Mouse (Mus musculus) hematopoietic multipotent progenitor cell, adult 10-12 weeks (in vitro differentiated cells): ENCODE results near the gene Ly6g5c. TPM values are rescaled to one million over a fixed set of nuclear protein-coding genes. Genes with fewer than 3 reads are reported as not detected.

Experiments used
- polyA plus RNA-seq: library from polyadenylated mRNA; stranded (reverse); fragments of >175 nt; gene quantifications from 2 replicates; pipeline ENCODE4 v1.2.3, GENCODE M21; 2012; ENCODE audit warnings: low replicate concordance

Gene Ly6g5c
- not detected in 2 replicates for polyA plus RNA-seq

DNA sequence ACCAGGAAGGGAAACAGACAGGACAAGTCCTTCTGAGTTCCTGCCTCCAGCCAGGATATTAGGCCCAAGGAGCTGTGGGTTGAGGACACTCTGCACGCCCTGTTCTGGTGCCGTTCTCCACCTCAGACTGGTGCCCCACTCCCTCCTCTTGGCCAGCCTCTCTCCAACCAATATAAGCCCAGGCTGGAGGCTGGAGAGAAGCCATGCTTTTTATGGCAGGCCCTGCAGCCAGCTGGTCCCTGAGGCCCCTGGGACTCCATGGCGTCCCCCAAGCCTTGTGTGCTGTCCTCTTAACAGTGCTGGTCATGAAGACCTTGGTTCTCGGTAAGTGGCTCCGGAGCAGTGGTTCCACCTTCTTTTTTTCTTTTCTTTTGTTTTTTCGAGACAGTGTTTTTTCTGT is at the start of gene Ly6g5c:
Ly6g5c (plus strand) TSS at position 183 of the 400 bp plus-strand sequence.

DNA sequence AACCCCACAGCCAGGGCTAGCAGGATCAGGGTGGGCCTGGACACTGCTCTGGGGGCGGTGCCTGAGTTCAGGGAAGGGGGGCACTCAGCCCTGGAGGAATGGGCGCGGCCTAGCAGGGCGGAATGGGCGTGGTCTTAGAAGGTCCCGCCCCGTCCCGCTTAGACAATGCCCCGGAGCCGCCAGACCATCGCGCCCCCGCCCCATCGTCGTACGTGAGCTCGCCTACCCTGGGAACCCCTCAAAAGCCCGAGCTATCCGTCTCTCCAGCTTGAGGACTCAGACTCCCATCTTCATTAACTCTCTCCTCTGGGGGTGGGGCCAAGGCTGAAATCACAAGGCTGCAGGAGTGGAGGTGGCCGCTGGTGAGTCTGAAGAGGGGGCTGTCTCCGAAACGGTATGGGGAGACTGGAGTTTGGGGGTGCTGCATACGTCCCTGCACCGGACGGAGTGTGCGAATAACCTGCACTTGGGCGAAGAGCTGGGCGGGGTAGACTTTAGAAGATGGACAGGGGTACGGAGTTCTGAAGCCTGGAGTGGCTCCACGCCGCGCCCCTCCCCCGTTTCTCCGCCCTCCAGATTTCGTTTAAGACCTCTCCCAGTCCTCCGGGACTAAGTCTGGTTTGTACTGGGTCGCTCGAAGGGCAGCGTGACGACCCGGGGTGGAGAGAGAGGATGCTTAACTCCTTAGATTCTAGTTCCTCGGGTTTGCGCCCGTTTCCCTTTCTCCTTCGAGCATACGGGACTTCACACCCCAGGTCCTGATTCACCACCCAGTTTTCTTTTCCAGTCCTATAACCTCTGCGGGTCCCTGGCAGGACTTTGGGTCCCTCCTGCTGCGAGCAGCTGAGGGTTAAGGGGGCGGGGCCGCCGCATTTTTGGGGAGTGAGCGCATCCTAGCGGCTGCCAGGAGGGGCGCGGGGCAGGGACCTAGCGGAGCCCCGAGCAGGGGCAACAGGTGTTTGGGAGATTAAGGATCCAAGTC is 48.9 kb upstream of the Ly6g5c start, which contains the start of gene Ddah2:
Ddah2 (plus strand) TSS at position 125 of the 982 bp plus-strand sequence.

DNA sequence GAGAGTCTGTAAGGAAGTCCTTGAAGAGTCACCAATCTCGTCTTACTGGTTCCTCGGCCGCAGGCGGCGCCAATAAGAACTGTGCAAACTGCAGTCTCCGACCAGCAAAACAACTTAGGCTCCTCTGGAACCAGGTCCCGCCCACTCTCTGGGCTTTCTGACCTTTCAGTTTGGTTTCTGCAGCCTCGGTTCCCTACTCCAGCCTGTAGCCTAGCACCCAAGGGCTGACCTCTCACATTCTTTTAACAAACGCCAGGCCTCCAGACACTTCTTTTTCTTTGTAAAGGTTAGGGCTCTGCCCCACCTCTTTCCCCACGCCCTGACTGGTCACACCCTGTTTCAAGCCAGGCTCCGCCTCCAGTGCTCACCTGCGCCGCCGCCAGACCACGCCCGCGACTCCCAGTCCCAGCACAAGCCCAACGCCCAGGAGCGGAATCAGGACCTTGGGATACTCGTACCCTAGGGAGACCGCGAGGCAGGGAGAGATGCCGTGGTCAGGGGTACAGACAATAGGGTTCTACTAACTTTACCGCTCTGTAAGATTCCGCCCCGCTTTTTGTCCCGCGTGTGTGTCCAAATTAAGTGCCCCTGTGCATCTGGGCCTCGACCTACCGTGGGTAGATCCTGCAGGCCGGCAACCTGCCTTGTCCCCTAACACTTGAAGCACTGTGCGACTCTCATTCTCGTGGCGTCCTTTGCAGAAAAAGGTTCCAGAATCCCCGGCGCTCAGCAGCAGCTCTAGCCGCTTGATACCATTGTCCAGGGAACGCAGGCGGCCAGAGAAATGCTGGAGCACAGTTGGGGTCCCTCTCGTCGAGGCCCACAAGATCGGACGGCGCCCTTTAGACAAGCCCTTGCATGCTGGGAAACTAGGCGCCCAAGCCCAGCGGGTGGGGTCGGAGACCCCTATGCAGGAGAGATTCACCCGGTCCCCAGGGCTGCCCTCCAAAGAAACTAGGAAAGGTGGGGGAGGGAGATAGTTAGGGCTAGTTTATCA is 42.8 kb upstream of the Ly6g5c start, which contains the start of gene Ly6g6c:
Ly6g6c (plus strand) TSS at position 438 of the 997 bp plus-strand sequence.

DNA sequence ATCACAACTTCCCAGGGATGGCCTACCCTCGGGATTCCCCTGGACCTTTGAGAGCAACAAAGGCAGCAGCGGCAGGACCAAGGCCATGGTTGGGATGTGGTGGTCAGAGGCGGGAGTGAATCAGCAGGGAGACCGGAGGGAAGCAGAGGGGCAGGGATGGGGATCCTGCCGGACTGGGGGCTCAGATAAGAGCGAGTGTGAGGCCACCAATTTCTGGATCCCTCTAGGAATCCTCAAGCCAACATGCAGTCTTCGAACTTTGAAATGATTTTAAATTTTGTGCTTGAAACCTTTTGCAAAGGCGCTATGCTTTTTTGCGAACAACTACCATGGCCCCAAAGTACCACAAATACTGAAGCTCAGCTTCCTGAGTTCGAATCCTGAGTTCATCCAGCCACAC is 42.0 kb upstream of the Ly6g5c start, which contains the start of gene Mpig6b:
Mpig6b (minus strand) TSS at position 101 of the 400 bp plus-strand sequence.

DNA sequence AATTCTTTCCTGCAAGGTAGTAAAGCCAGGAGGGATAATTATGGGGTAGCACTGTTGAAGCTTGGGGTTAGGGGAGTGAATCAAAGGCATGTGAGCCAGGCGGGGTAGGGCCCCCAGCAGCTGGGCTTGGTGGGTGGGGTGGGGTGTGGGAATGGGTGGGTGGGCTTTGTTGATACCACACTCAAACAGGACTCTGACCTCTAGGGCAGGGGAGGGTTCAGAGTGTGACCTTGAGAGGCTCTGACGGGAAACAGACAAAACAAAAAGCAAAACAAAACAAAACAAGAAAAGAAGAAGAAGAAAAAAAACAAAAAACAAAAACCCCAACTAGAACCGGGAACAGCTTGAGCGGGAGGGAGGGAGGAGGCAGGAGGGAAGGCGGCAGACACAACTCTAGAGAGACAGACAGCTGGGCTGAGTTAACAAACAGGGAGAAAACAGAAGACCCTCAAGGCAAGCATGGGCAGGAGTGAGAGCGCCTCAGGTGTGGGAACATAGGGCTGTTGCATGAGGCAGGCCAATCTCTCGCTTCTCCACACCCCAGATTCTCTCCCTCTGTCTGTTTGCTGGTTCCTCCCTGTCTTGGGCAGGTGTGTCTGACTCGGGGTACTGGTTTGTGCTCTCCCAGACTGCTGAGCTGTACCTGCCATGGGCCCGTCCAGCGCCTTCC is 31.4 kb upstream of the Ly6g5c start, which contains the start of gene Ly6g6e:
Ly6g6e (plus strand) TSS at position 396 of the 670 bp plus-strand sequence.

DNA sequence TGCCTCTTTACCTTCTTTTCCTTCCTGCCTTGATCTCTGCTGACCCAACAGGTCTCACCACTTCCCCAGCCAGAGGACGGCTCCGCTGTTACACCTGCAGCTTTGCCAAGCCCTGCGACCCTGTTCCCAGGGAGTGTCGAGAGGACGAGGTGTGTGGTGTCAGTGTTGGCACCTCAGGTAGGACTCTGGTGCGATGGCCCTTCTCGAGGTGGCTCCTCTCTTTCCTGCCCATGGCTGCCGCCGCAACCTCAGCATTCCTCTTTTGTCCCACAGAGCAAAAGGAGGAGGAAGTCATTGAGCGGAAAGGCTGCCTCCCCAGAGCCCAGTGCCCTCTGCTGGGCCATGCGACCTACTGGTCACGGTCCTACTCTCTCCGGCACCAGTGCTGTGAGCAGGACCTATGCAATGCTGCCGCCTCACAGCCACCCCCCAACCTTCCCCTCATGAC is 30.3 kb upstream of the Ly6g5c start, which contains the start of gene Ly6g6d:
Ly6g6d (minus strand) TSS at position 280 of the 448 bp plus-strand sequence.

DNA sequence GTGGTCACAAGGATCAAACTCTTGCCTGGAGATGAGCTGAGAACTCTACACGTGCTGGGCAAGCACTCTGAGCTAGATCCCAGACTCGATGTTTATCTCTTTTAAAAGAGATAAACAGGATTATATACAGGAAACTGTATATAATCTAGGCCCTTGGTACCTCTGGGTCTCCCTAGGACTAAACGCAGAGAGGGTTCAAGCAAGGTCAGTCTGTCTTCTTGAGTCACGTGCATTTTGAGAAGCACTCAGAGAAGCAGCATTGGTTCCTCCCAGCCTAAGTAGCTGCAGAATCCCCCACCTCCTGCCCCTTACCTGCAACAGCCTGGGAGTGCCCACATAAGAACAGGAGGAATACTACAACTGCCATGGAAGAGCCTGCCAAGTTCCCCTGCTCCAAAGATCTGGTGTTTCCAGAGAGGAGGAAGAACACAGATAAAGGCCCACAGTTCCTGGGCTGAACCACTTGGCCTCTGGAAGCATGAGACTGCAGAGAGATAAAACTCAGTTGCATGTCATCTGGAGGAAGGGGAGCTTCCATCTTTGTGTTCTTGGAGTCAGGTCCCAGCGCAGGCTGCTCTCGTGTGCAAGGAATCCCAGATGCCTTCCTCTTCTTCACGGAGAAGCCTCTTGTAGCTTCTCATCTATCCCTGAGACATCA is 22.7 kb upstream of the Ly6g5c start, which contains the start of gene Ly6g6f:
Ly6g6f (minus strand) TSS at position 403 of the 658 bp plus-strand sequence.

DNA sequence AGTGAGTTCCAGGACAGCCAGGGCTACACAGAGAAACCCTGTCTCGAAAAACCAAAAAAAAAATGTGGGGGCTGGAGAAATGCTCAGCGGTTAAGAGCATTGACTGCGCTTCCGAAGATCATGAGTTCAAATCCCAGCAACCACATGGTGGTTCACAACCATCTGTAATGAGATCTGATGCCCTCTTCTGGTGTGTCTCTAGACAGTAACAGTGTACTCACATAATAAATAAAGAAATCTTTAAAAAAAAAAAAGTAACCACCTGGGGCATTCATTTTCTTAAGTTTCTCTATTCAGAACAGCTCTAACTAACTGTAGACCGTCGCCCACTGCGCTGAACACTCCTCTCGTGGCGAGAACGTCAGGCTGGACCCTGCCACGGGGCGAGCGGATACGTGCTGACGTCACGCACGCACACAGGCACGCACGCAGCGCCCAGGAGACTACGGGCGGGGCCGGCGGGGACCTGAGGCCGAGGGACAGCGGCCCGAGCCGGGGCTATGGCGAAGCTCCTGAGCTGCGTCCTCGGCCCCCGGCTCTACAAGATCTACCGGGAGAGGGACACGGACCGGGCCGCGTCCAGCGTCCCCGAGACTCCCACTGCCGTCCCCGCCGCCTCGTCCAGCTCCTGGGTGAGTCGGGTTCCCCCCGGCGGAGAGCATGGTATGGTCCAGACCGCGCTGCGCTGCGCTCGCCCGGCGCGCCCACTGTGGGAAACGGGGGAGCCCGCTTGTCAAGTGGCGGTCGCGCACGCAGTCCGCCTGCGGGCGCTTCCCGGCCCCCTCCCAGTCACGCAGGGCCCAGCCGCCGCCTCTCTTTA is 19.0 kb upstream of the Ly6g5c start, which contains the start of gene Abhd16a:
Abhd16a (plus strand) TSS at position 439 of the 820 bp plus-strand sequence.

DNA sequence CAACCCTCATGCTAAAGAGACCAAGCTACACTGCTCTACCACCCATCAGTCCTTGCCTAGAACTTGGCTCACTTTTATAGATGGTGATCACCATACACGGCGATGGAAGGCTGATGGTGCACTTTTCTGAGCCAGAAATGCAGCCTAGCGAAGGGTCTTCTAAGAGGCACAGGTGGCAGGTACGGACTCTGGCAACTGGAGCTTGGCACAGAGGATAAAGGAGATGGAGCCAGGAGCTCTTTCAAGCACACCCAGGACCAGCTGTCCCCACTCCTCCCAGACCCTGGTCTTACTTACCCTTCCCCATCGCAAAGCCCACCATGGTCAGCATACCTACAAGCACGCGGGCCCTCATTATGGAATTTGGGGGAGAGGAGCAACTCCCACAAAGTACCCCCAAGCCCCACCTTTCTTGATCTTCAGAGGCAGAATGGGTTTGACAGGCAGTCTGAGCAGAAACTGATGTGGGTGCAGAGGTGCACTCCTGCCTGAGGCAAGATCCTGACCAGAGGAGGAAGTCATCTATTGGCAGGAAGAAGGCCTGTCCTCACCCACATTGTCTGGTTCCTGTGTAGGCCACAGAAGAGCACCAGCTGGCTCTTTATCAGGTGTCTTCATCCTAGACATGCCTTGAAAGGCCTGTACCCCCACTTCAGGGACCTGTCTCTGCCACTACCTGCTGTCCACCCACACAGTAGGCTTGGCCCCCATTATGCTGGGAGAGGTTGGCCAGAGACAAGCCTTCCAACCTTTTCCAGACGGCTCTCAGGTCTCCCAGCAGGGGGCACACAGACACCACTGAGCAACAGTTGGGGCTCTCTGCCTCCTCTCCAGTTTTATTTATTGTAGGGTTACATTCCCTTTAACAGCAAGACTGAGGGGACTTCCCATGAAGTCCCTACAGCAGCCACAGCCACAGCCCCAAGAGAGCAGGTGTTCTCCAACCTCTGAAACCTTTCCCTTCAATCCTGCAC is 7.3 kb downstream of the Ly6g5c start, which contains the start of gene Ly6g5b:
Ly6g5b (minus strand) TSS at position 383 of the 974 bp plus-strand sequence.

DNA sequence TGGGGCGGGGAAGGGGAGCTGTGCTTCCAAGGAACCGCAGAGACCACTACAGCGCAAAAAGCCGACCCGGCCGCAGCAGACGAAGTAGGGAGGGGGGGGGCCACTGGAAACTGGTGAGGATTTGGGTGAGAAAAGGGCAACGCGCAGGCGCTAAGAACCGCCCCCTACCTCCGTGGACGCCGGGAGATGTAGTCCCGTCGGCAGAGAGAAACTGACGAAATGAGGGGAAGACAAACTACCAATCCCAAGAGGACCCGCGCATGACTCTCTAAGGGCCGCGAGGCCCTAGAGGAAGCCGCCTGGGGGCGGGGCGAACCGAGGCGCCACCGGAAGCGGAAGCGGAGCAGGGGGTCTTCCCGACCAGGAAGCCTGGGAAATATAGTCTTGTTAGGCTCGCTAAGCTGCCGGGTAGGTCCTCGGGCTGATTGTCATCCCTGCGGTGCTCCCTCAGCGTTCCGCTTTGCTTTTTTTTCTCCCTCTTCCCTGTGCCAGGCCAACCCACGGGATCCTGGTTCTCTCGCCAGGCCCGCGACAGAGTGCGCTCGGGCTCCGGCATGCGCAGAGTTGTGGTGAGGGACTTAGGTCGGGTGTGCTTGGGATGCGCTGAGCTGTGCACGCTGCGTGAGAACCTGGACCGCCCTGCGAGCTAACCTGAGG is 13.2 kb downstream of the Ly6g5c start, which contains the start of gene Gpank1:
Gpank1 (plus strand) TSS at position 313 of the 657 bp plus-strand sequence.

DNA sequence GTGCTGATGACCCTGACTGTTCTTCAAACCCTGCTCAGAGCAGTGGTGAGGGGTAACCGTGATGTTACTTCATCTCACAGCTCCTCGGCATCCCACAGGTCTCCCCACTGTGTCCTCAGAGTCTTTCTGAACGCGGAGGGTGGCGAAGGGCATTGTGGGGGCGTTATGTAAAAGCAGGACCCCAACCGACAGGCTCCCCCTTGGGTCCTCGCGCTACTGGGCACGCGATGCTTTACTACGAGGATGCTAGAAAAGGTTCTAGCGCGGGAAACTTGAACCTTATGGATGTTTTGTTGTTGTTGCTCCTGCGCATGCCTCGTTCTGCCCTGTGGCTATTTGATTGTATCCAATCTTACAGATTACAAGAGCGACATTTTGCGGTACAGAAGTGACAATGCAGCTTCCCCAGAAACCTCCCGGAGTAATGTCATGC is 13.8 kb downstream of the Ly6g5c start, which contains the start of gene Csnk2b:
Csnk2b (minus strand) TSS at position 183 of the 433 bp plus-strand sequence.

DNA sequence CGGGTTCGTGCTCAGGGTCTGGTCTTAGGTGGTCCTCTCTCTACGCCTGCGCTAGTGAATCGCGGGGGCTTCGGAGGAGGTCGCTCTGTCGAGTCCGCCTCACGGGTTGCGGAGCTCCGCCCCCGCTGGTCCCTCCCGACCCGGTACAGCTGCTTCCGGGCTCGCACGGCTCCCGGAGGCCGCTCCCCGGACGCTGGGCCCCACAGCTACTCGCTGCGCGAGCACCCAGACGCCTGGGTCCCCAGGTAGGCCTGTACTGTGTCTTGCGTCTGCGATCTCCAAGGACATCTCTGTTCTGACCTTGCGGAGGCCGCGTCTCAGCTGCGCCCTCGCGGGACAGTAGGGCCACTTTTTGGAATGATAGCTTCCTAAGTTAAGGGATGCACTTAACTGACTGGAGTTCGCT is 18.1 kb downstream of the Ly6g5c start, which contains the start of gene D17H6S53E:
D17H6S53E (plus strand) TSS at position 168 of the 406 bp plus-strand sequence.

DNA sequence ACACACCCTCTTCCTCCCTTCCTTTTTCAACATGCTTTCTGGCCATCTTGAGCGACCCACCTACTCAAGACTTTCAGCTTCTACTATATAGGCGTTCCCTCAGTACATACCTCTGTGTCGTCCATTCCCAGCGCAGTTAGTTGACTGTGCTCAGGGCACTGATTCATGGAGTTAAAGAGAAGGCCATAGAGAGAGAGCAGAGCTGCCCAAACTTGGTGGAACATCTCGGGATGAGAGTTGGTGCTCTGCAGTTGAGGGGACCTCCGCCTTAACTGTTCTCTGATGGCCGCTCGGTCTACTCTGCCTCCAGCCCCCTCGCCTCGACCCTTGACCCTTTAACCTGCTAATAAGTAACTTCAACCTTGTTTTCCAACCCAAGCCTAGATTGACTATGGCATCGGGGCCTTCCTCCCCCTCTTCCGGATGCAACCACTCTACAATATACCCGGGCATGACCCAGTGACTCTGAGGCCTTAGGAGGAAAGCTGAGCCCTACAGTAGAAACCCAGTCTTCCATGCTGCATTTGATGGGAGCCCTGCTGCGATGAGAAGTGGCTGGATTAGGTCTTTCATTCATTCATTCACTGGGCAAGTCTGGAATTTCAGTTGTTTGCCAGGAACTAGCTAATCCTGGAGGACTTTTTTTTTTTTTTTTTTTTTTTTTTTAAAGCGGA is 23.6 kb downstream of the Ly6g5c start, which contains the start of gene Apom:
Apom (minus strand) TSS at position 551 of the 674 bp plus-strand sequence.

DNA sequence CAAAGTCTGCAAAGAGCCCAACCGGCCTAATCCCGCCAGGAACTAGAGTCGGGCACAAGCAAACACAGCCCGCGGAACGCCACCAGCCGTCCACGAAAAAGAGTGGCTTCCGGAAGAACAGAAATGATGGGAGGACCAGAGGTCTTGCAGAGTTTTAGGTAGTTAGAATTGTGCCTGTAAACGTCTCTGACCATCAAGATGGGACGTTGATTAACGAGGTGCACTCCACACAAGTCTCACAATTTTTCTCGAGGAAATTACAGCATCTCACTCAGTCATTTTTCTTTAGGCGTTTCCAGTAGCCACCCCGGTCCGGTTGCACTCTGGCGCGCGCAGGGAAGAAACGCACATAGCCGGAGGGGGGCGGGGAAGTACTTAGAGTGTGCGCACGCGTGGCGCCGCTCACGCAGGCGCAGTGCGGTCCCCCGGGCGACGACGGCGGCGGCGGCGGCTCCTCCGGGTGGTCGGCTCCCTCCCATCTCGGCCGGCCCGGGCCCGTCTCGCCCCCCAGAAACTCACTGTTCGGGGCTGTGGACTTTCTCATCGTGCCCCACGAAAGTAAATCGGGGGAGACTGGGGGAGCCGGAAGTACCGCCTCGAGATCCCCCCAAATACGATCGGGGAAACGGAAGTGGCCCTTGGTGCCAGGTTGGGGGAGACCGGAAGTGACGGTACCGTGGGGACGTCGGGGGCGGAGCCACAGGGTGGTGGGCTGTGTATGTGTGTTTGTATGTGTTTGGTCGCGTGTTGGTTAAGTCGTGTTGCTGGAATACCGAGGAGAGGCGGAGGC is 26.9 kb downstream of the Ly6g5c start, which contains the start of gene Bag6:
Bag6 (plus strand) TSS at position 378 of the 790 bp plus-strand sequence.

